Mouse (Mus musculus): ENCODE measurements around the gene Scg3.

GRCm38 (mm10) chr9:75676226-75676625 is 7.6 kb downstream of the Scg3 start:
- TF ChIP-seq TAL1 (IDR thresholded peaks at IDR 0.05; ENCODE audit: low read length) (no peak), GATA1 (IDR thresholded peaks at IDR 0.05; ENCODE audit: low read length) (no peak)
